Mouse (Mus musculus): ENCODE results near the gene Yars2.
"Not testable (repeated sequence)": the region's sequence is repeated elsewhere in the genome, so short reads cannot be mapped to it uniquely, and the experiment has no call there.

Gene Yars2

GRCm38 (mm10) chr16:16302369-16303137 lies at the start of gene Yars2:
Yars2 (plus strand) TSS chr16:16302965.
- DNase-seq (ENCODE audit: low spot score) = peak; percentile 89

- DNase-seq (ENCODE audit: low spot score) = peak; percentile 11
Measured at GRCm38 (mm10) chr16:16253326-16254074, 49.3 kb upstream of the Yars2 start.

GRCm38 (mm10) chr16:16255217-16255616 lies 47.5 kb upstream of the Yars2 start:
- no peak for DNase-seq (ENCODE audit: low spot score)

- DNase-seq (ENCODE audit: low spot score) = no peak
Measured at GRCm38 (mm10) chr16:16255874-16256273, 46.9 kb upstream of the Yars2 start.

GRCm38 (mm10) chr16:16256672-16257071 lies 46.1 kb upstream of the Yars2 start:
- no peak for DNase-seq (ENCODE audit: low spot score)

GRCm38 (mm10) chr16:16260882-16261281 lies 41.9 kb upstream of the Yars2 start:
- no peak for DNase-seq (ENCODE audit: low spot score)

- no peak for DNase-seq (ENCODE audit: low spot score)
Measured at GRCm38 (mm10) chr16:16261481-16261880, 41.3 kb upstream of the Yars2 start.

GRCm38 (mm10) chr16:16262436-16262835 lies 40.3 kb upstream of the Yars2 start:
- no peak for DNase-seq (ENCODE audit: low spot score)

- DNase-seq (ENCODE audit: low spot score) = no peak
Measured at GRCm38 (mm10) chr16:16272978-16273377, 29.8 kb upstream of the Yars2 start.

- DNase-seq (ENCODE audit: low spot score) = no peak
Measured at GRCm38 (mm10) chr16:16273752-16274151, 29.0 kb upstream of the Yars2 start.

GRCm38 (mm10) chr16:16303138-16303827 lies 518 bp downstream of the Yars2 start:
- peak; percentile 6 for DNase-seq (ENCODE audit: low spot score)

- no peak for DNase-seq (ENCODE audit: low spot score)
Measured at GRCm38 (mm10) chr16:16303888-16304287, 1.1 kb downstream of the Yars2 start.

- DNase-seq (ENCODE audit: low spot score) = no peak
Measured at GRCm38 (mm10) chr16:16311319-16311718, 8.6 kb downstream of the Yars2 start.

- DNase-seq (ENCODE audit: low spot score) = no peak
Measured at GRCm38 (mm10) chr16:16325775-16326336, 23.1 kb downstream of the Yars2 start.

- DNase-seq (ENCODE audit: low spot score) = no peak
Measured at GRCm38 (mm10) chr16:16346420-16346819, 43.7 kb downstream of the Yars2 start.

- DNase-seq (ENCODE audit: low spot score) = no peak
Measured at GRCm38 (mm10) chr16:16357908-16358307, 55.1 kb downstream of the Yars2 start.

GRCm38 (mm10) chr16:16358481-16359100 lies 55.8 kb downstream of the Yars2 start, which contains the start of gene Dnm1l:
Dnm1l (minus strand) TSS chr16:16358959.
- peak; percentile 88 for DNase-seq (ENCODE audit: low spot score)

GRCm38 (mm10) chr16:16359101-16359482 lies 56.3 kb downstream of the Yars2 start:
- DNase-seq (ENCODE audit: low spot score) = not testable (repeated sequence)

Data from ovary, adult 18-20 months (tissue).